Mouse (Mus musculus) inflammation-experienced regulatory T-cells, adult 6 months (primary cell): ENCODE data around the gene Armcx1. TPM values are rescaled to one million over a fixed set of nuclear protein-coding genes. Genes with fewer than 3 reads are reported as not detected.
"Not testable (repeated sequence)": the region's sequence is repeated elsewhere in the genome, so short reads cannot be mapped to it uniquely, and the experiment has no call there.

Experiments used
- ATAC-seq: one replicate; pipeline ENCODE4 v1.8.0; 2017
- polyA plus RNA-seq, 3 experiments: library from polyadenylated mRNA; unstranded; fragments of 100-300 nt; shearing (Covaris generic); gene quantifications; one replicate each; pipeline ENCODE4 v1.2.1; 2017

Gene Armcx1
- polyA plus RNA-seq, 3 experiments from 2014 or later = 0.54 to 4.6 (median 1.4) TPM

DNA sequence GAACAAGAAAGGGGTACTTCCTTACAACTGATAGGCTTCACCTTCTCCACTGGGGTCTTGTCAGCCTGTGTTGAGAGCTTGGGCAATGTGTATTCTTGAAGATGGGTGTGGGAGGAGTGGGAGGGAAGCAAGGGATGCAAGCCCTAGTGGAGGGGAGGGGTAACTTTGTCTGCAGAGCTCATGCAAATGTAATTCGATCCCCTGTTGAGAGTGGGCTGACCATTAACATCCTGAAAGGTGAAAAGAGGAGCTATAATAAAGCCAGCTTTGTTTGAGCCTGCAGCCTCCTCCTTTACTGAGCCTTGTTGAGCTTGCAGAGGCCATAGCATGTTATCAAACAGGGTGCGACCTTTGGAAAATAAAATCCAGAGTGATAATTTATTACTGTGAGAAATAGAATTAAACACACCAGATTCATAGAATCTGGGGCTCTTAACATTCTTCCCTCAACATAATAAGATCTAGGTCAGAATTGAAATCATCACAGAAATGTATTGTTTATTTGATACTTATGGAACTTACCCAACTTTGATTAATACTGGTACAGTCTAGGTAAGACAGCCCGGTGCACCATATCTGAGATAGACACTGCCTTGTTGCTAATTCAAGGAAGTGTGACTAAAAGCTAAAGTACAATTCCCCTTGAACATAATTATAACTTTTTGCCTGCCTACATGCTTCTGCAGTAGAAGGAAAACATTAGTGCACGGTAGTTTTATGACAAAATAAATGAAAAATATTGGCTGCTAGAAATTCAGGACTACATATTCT is 45.9 kb downstream of the Armcx1 start:
- not testable (repeated sequence) for ATAC-seq

Other genes with a start within 250 kb of the Armcx1 start
- gene Taf7l, start 241.5 kb upstream of the Armcx1 start, polyA plus RNA-seq = not detected
- gene Timm8a1, start 176.1 kb upstream of the Armcx1 start, polyA plus RNA-seq = 10 to 100 TPM; 26.3 to 31.8 (median 30.4) TPM
- gene Btk, start 134.4 kb upstream of the Armcx1 start, polyA plus RNA-seq = 1 to 10 TPM in 2 of 3 experiments, under 1 TPM in 1; 0.54 to 1.2 (median 1.1) TPM
- 100 to 1,000 TPM; 370 to 723 (median 685) TPM for gene Rpl36a, start 132.3 kb upstream of the Armcx1 start, polyA plus RNA-seq
- gene Gla, start 116.8 kb upstream of the Armcx1 start, polyA plus RNA-seq = 1 to 10 TPM; 3.1 to 5.2 (median 3.5) TPM
- gene Hnrnph2, start 116.8 kb upstream of the Armcx1 start, polyA plus RNA-seq = 100 to 1,000 TPM in 1 of 3 experiments, 10 to 100 TPM in 2; 96.0 to 102 (median 98.8) TPM
- 1 to 10 TPM in 1 of 3 experiments, under 1 TPM in 2; 0.54 to 1.0 (median 0.62) TPM for gene Armcx4, start 31.4 kb upstream of the Armcx1 start, polyA plus RNA-seq
- gene Armcx6, start 33.5 kb downstream of the Armcx1 start, polyA plus RNA-seq = 1 to 10 TPM in 2 of 3 experiments, under 1 TPM in 1; 0.80 to 2.5 (median 1.7) TPM
- 10 to 100 TPM in 2 of 3 experiments, 1 to 10 TPM in 1; 9.8 to 15.9 (median 12.1) TPM for gene Armcx3, start 38.6 kb downstream of the Armcx1 start, polyA plus RNA-seq
- gene Armcx2, start 91.3 kb downstream of the Armcx1 start, polyA plus RNA-seq = 10 to 100 TPM in 1 of 3 experiments, 1 to 10 TPM in 2; 2.5 to 11.0 (median 9.6) TPM
- gene Nxf2, start 246.8 kb downstream of the Armcx1 start, polyA plus RNA-seq = under 1 TPM; 0.24 to 0.55 (median 0.49) TPM